Mouse (Mus musculus) olfactory bulb, adult 2 months (tissue): ENCODE measurements around the gene Pold2.

ENCODE experiments used
- CTCF ChIP-seq: fragments of 200-500 bp; IDR thresholded peaks from 2 replicates; pipeline ENCODE4 v1.5.1; 2012; ENCODE audit warnings: low read depth, mild to moderate bottlenecking, low read length, moderate library complexity; ENCODE audit not compliant: insufficient read depth
- POLR2A ChIP-seq: fragments of 200-500 bp; IDR thresholded peaks from 2 replicates; pipeline ENCODE4 v1.6.1; 2012; ENCODE audit warnings: mild to moderate bottlenecking, low read depth, low read length, moderate library complexity; ENCODE audit not compliant: insufficient read depth

DNA sequence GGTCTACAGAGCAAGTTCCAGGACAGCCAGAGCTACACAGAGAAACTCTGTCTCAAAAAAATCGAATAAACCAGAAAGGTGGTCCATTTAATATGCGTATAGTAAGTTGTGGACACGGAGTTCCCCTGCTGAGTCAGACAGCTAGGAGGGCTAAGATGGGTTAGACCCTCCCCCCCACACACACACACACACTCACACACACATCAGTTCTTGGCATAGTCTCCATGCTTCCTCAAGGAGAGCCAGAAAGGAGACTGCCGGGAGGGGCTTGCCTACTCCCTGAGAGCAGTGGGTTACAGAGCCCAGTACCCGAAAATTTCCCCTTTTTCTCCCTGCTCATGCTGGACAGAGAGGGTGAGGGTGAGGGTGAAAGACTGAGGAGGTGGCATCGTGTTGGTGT lies 17.5 kb downstream of the Pold2 start:
- TF ChIP-seq POLR2A (no peak), CTCF (no peak)
